Mouse (Mus musculus) kidney, postnatal 36 days (tissue): Measurements from ENCODE around the gene Mst1r.
A peak's percentile ranks its signal among the peaks of the same experiment; 100 is the strongest.

Experiments used
- DNase-seq, 2 experiments: peaks; one replicate each; pipeline ENCODE4 v3.0.0; 2021 to 2022; ENCODE audit warnings: mixed read lengths in 2 of 2

Mst1r gene

GRCm38 (mm10) chr9:107914764-107915420 is 8.2 kb downstream of the Mst1r start:
- no peak for DNase-seq

GRCm38 (mm10) chr9:107917895-107918608 is 11.4 kb downstream of the Mst1r start:
- no peak for DNase-seq

GRCm38 (mm10) chr9:107918884-107919283 is 12.2 kb downstream of the Mst1r start:
- DNase-seq = no peak

- no peak for DNase-seq
Observed at GRCm38 (mm10) chr9:107919441-107919840, 12.8 kb downstream of the Mst1r start.

- peak; percentile 57 to 88 for DNase-seq
Observed at GRCm38 (mm10) chr9:107923021-107923420, 16.3 kb downstream of the Mst1r start.

GRCm38 (mm10) chr9:107923956-107924355 is 17.3 kb downstream of the Mst1r start:
- no peak for DNase-seq

- no peak for DNase-seq
Observed at GRCm38 (mm10) chr9:107925251-107925650, 18.6 kb downstream of the Mst1r start.

GRCm38 (mm10) chr9:107926920-107927420 is 20.3 kb downstream of the Mst1r start:
- DNase-seq = no peak

- no peak for DNase-seq
Observed at GRCm38 (mm10) chr9:107927749-107928148, 21.1 kb downstream of the Mst1r start.

- DNase-seq = no peak
Observed at GRCm38 (mm10) chr9:107928169-107928568, 21.5 kb downstream of the Mst1r start, which contains the start of gene Actl11. TSS of gene Actl11 (plus strand) at chr9:107928469.

GRCm38 (mm10) chr9:107932221-107932620 is 25.5 kb downstream of the Mst1r start:
- no peak for DNase-seq

- DNase-seq = no peak
Observed at GRCm38 (mm10) chr9:107934146-107934545, 27.5 kb downstream of the Mst1r start.

GRCm38 (mm10) chr9:107935374-107935773 is 28.7 kb downstream of the Mst1r start, which contains the start of gene Camkv:
TSS of gene Camkv (plus strand) at chr9:107935674.
- DNase-seq = no peak

GRCm38 (mm10) chr9:107935790-107936214 is 29.1 kb downstream of the Mst1r start:
- DNase-seq = peak in 1 of 2 experiments; percentile 18

GRCm38 (mm10) chr9:107936215-107936822 is 29.6 kb downstream of the Mst1r start:
- DNase-seq = no peak

GRCm38 (mm10) chr9:107936831-107937230 is 30.2 kb downstream of the Mst1r start:
- DNase-seq = no peak

GRCm38 (mm10) chr9:107947241-107948194 is 40.8 kb downstream of the Mst1r start:
- DNase-seq = no peak

- no peak for DNase-seq
Observed at GRCm38 (mm10) chr9:107949184-107949921, 42.7 kb downstream of the Mst1r start.

GRCm38 (mm10) chr9:107949922-107950235 is 43.2 kb downstream of the Mst1r start, which contains the start of gene Traip:
TSS of gene Traip (plus strand) at chr9:107950136.
- DNase-seq = no peak

GRCm38 (mm10) chr9:107950460-107951355 is 44.0 kb downstream of the Mst1r start:
- peak; percentile 95 to 98 for DNase-seq
